Mouse (Mus musculus) limb, embryonic 12.5 days (tissue): ENCODE data around the gene Olfr180. TPM values are rescaled to one million over a fixed set of nuclear protein-coding genes. Genes with fewer than 3 reads are reported as not detected.

Experiments
- ATAC-seq: fragments of 200-750 bp; cut with Nextera tagmentation; 2 replicates; pipeline ENCODE4 v1.8.0; 2017; ENCODE audit warnings: low read depth, moderate TSS enrichment; ENCODE audit not compliant: insufficient number of reproducible peaks, insufficient read depth, low FRiP score, low TSS enrichment
- H3K27ac ChIP-seq: fragments of 300-500 bp; sonication (generic); 2 replicates; pipeline ENCODE4 v1.5.1; 2016; ENCODE audit warnings: mild to moderate bottlenecking, moderate library complexity
- H3K27me3 ChIP-seq: fragments of 300-500 bp; sonication (generic); 2 replicates; pipeline ENCODE4 v1.6.1; 2016; ENCODE audit warnings: mild to moderate bottlenecking, moderate library complexity
- H3K36me3 ChIP-seq: fragments of 300-500 bp; sonication (generic); 2 replicates; pipeline ENCODE4 v1.6.1; 2016; ENCODE audit warnings: mild to moderate bottlenecking, moderate library complexity
- H3K4me1 ChIP-seq: fragments of 300-500 bp; sonication (generic); replicated peaks from 2 replicates; pipeline ENCODE4 v1.6.1; 2016
- H3K4me2 ChIP-seq: fragments of 300-500 bp; sonication (generic); 2 replicates; pipeline ENCODE4 v1.6.1; 2016; ENCODE audit warnings: mild to moderate bottlenecking, moderate library complexity
- H3K4me3 ChIP-seq: fragments of 300-500 bp; sonication (generic); replicated peaks from 2 replicates; pipeline ENCODE4 v1.5.1; 2016; ENCODE audit warnings: mild to moderate bottlenecking
- H3K9ac ChIP-seq: fragments of 300-500 bp; sonication (generic); replicated peaks from 2 replicates; pipeline ENCODE4 v1.6.1; 2016; ENCODE audit warnings: mild to moderate bottlenecking, moderate library complexity
- H3K9me3 ChIP-seq: fragments of 300-500 bp; sonication (generic); 2 replicates; pipeline ENCODE4 v1.6.1; 2016; ENCODE audit warnings: mild to moderate bottlenecking, moderate library complexity
- WGBS: fragments of 180-500 bp; shearing (Covaris S2); methylation state at CpG from one replicate; pipeline ENCODE4 v1.1.7; 2016; 5-methylcytosine and 5-hydroxymethylcytosine counted together
- polyA plus RNA-seq: library from polyadenylated mRNA; unstranded; fragments of >200 nt; fragmentation: Nextera tagmentation; extraction: Ambion mirVana; gene quantifications from 2 replicates; pipeline ENCODE4 v1.2.1, GENCODE M21; 2016

The Olfr180 gene
- polyA plus RNA-seq: not detected in 2 replicates

DNA sequence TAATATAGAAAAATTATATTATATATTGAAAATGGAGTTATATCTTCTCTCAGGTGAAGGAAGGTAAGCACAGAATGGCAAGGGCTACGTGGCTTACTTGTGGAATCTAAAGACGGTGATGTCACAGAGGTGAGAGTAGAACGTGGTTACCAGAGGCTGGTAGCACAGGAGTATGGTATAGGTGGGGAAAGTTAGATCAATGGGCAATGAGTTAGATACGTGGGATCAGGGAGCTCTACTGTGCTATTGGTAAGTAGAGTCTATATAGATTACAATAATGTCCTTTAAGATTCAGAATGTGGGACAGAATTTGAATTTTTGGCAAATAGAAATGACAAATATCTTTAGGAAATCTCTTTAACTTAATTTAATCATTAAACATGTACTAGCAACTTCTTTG lies at the start of gene Olfr180:
Olfr180 (minus strand) TSS at position 101 of the 400 bp plus-strand sequence.
- no peaks in the 10 kb centered on the region for H3K4me1 ChIP-seq
- no peaks in the 10 kb centered on the region for H3K9me3 ChIP-seq
- H3K36me3 ChIP-seq: no peaks in the 10 kb centered on the region
- no peak for ATAC-seq
- 78% methylated on average over 4 of the region's 4 CpGs for WGBS
- H3K27ac ChIP-seq: no peak within 1 kb of the TSS
- H3K4me3 ChIP-seq: no peak within 1 kb of the TSS
- H3K27me3 ChIP-seq: no peaks in the 10 kb centered on the region
- H3K4me2 ChIP-seq: no peak within 1 kb of the TSS
- H3K9ac ChIP-seq: no peak within 1 kb of the TSS

DNA sequence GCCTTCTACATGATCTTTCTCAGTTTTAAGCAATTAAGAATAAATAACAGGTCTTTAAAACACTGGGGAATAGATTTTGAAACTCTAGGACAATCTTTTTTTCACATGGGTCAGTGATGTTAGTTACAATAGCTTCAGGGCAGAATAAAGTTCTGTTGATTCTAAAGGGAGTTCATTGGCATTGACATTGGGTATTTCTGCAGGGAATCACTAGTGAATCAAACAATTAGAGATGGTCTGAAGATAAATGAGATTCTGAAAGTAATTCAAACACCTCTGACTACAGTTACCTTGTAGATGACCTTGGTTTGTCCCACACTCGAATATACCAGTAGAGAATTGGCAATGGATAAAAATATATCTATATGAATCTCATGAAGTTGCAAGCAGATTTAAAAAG lies 537 bp downstream of the Olfr180 start, which contains the start of gene Olfr181:
Olfr181 (minus strand) TSS at position 101 of the 400 bp plus-strand sequence.
- Histone ChIP-seq H3K4me2 (no peak within 1 kb of the TSS), H3K4me1 (no peaks in the 10 kb centered on the region), H3K9ac (no peak within 1 kb of the TSS), H3K27me3 (no peaks in the 10 kb centered on the region), H3K27ac (no peak within 1 kb of the TSS), H3K9me3 (no peaks in the 10 kb centered on the region), H3K36me3 (no peaks in the 10 kb centered on the region), H3K4me3 (no peak within 1 kb of the TSS)
- 64% methylated on average over 1 of the region's 1 CpGs for WGBS
- ATAC-seq: no peak

DNA sequence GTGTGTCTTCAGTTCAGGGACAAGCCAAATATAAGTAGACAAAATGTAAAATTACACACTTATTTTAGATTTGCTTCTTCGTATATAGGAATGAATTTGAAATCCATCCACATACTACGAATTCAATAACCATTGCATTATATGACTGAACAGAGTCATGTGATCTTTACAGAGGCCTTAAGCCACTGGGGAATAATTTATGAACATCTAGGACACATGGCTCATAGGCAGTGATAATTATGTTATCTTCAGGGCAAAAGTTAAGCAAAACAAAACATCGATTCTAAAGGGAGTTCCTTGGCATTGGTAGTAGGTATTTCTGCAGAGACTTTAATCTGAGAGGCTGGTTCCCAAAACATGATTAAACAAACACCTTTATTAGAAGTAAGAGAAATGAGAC lies 37.2 kb downstream of the Olfr180 start, which contains the start of gene Olfr178:
Olfr178 (minus strand) TSS at position 101 of the 400 bp plus-strand sequence.
- no peak within 1 kb of the TSS for H3K27ac ChIP-seq
- no peaks in the 10 kb centered on the region for H3K27me3 ChIP-seq
- no peaks in the 10 kb centered on the region for H3K36me3 ChIP-seq
- no peak for ATAC-seq
- WGBS: 83% methylated on average over 3 of the region's 3 CpGs
- no peaks in the 10 kb centered on the region for H3K9me3 ChIP-seq
- H3K9ac ChIP-seq: no peak within 1 kb of the TSS
- H3K4me3 ChIP-seq: no peak within 1 kb of the TSS
- no peaks in the 10 kb centered on the region for H3K4me1 ChIP-seq
- H3K4me2 ChIP-seq: no peak within 1 kb of the TSS

DNA sequence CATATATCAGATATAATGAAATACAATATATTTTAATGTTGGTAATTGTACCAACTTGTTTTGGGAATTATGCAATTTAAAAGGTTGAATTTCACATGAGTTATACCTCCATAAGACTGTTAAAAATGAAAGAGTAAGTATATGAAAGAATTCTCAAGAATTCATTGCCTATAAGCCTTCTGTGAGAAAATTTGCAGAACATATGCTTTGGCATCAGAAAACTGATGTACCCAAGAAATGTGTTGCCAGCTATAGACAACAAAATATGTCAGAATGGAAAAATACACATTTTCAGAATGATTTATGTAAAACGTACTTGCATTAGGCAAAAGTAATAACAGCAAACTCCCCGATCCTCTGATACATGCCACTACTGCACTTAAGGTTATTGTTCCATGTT lies 44.8 kb downstream of the Olfr180 start:
- no peak overlapping the region for H3K27ac ChIP-seq
- WGBS: 88% methylated on average over 2 of the region's 2 CpGs
- H3K4me1 ChIP-seq: no peaks in the 10 kb centered on the region
- H3K4me3 ChIP-seq: no peak overlapping the region
- ATAC-seq: no peak
- no peak overlapping the region for H3K4me2 ChIP-seq
- H3K27me3 ChIP-seq: no peaks in the 10 kb centered on the region
- H3K36me3 ChIP-seq: no peaks in the 10 kb centered on the region
- no peaks in the 10 kb centered on the region for H3K9me3 ChIP-seq
- H3K9ac ChIP-seq: no peak overlapping the region

DNA sequence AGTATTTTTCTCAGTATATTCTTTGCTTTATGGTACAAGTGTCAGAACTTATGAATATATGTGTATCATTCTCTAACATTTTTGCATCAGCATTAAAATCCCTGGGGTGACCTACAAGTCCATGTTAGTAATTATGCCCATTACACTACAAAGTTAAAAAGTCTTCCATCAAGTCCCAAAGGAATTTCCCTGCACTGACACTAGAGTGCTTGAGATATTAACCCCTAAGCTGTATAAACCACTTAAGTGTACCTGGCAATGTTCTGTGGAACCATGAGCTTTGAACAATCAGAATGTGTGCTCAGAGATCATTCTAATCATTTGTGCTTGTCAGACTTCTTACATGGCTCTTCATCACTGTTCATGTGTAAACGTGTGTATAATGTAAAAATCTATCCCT lies 54.5 kb downstream of the Olfr180 start, which contains the start of gene Olfr177:
Olfr177 (minus strand) TSS at position 101 of the 400 bp plus-strand sequence.
- 56% methylated on average over 1 of the region's 1 CpGs for WGBS
- Histone ChIP-seq H3K4me2 (no peak within 1 kb of the TSS), H3K9ac (no peak within 1 kb of the TSS), H3K27me3 (no peaks in the 10 kb centered on the region), H3K36me3 (no peaks in the 10 kb centered on the region), H3K9me3 (no peaks in the 10 kb centered on the region), H3K4me1 (no peaks in the 10 kb centered on the region), H3K27ac (no peak within 1 kb of the TSS), H3K4me3 (no peak within 1 kb of the TSS)
- ATAC-seq: no peak

Other genes starting within 250 kb of the Olfr180 start
- not detected in 2 replicates for gene Gpr15, start 210.3 kb downstream of the Olfr180 start, polyA plus RNA-seq
- 105 and 119 TPM in 2 replicates for gene Cldnd1, start 201.5 kb downstream of the Olfr180 start, polyA plus RNA-seq
- not detected in 2 replicates for gene Olfr172, start 166.2 kb downstream of the Olfr180 start, polyA plus RNA-seq
- not detected in 2 replicates for gene Olfr173, start 129.1 kb downstream of the Olfr180 start, polyA plus RNA-seq
- gene Olfr175-ps1, start 102.6 kb downstream of the Olfr180 start, polyA plus RNA-seq: not detected in 2 replicates
- gene Olfr177, start 54.6 kb downstream of the Olfr180 start, polyA plus RNA-seq: not detected in 2 replicates
- not detected in 2 replicates for gene Olfr178, start 37.3 kb downstream of the Olfr180 start, polyA plus RNA-seq
- not detected in 2 replicates for gene Olfr181, start 637 bp downstream of the Olfr180 start, polyA plus RNA-seq
- not detected in 2 replicates for gene Olfr183, start 66.0 kb upstream of the Olfr180 start, polyA plus RNA-seq
- gene Olfr186, start 100.9 kb upstream of the Olfr180 start, polyA plus RNA-seq: not detected in 2 replicates
- not detected in 2 replicates for gene Olfr187, start 110.4 kb upstream of the Olfr180 start, polyA plus RNA-seq
- gene Olfr190, start 148.6 kb upstream of the Olfr180 start, polyA plus RNA-seq: not detected in 2 replicates
- gene Olfr191, start 160.4 kb upstream of the Olfr180 start, polyA plus RNA-seq: not detected in 2 replicates
- gene Olfr193, start 182.5 kb upstream of the Olfr180 start, polyA plus RNA-seq: not detected in 2 replicates
- gene Olfr194, start 191.7 kb upstream of the Olfr180 start, polyA plus RNA-seq: not detected in 2 replicates
- not detected in 2 replicates for gene Olfr195, start 217.7 kb upstream of the Olfr180 start, polyA plus RNA-seq
- gene Olfr196, start 241.1 kb upstream of the Olfr180 start, polyA plus RNA-seq: not detected in 2 replicates